Mouse (Mus musculus): ENCODE measurements around the gene Csrp2. TPM values are rescaled to one million over a fixed set of nuclear protein-coding genes. Genes with fewer than 3 reads are reported as not detected.

Gene Csrp2
- 221 and 242 TPM in 2 replicates for polyA plus RNA-seq (2011; ENCODE audit: insufficient read depth, insufficient read length, low read depth, missing spikeins)

DNA sequence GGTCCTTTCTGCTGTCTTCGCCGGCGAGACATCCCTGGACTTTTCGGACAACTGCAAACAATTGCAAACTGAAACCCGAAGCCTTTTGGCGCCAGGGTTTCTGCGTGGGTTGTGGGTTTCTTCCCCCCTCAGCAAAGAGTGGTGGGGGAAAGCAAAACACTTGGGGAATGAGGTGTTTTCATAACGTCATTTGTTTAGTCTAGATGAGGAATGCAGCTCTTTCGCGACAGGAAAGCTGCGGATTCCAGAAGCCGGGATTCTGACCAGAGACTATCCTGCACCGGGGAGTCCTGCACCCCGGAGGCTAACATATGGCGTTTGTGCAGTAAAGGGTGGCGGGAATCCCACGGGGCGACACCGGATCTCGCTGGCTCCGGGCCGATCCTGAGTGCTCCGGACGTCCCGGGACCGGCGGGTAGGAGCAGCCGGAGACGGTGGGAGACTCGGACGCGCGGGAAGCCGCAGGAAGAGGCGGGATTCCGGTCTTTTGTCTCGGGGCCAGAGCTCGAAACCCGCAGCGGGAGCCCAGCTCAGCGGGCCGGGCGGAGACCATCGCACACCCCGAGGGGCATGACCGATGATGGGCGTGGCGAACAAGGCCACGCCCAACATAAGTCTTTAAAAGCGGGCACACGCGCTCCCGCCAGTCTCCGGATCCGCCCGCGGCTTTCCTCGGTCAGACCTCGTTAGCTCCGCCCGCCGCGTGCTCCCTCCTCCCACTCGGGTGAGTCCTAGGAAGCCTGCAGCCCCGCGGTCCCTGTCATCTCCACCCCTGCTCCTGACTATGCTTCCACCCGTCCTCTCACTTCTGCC is at the start of gene Csrp2:
TSS of gene Csrp2 (plus strand) at position 259 of the 813 bp plus-strand sequence.
- peak within 1 kb of the TSS; percentile 78 for H3K9ac ChIP-seq (ENCODE audit: low read depth, poor library complexity, severe bottlenecking)
- no peaks in the 10 kb centered on the region for H3K27me3 ChIP-seq (ENCODE audit: control insufficient read depth, insufficient read depth, low read length, poor library complexity, severe bottlenecking)
- TF ChIP-seq EP300 (IDR thresholded peaks at IDR 0.05; ENCODE audit: insufficient read depth, low read depth, low read length) (peak; percentile 37; the same call in 1 of the 2 replicates), POLR2A (IDR thresholded peaks at IDR 0.05; ENCODE audit: insufficient read depth, low read length) (peak; percentile 66), CTCF (IDR thresholded peaks at IDR 0.05; ENCODE audit: low read depth, low read length) (no peak)
- peaks cover 6% of the 10 kb centered on the region for H3K4me1 ChIP-seq (ENCODE audit: control insufficient read depth, insufficient read depth, low read length)
- H3K27ac ChIP-seq (ENCODE audit: insufficient read depth, low read length) = peak within 1 kb of the TSS; percentile 71
- H3K9me3 ChIP-seq (replicated peaks; ENCODE audit: control insufficient read depth, insufficient read depth, low read length, poor library complexity, severe bottlenecking) = 0 out of 2 replicates have a peak, but pooled peaks cover 2% of the 10 kb centered on the region
- peaks cover 6% of the 10 kb centered on the region; the same call in 1 of the 2 replicates for H3K36me3 ChIP-seq (ENCODE audit: control insufficient read depth, insufficient read depth, low read length, poor library complexity, severe bottlenecking)
- H3K4me3 ChIP-seq (ENCODE audit: low read depth, low read length) = peak within 1 kb of the TSS; percentile 98

DNA sequence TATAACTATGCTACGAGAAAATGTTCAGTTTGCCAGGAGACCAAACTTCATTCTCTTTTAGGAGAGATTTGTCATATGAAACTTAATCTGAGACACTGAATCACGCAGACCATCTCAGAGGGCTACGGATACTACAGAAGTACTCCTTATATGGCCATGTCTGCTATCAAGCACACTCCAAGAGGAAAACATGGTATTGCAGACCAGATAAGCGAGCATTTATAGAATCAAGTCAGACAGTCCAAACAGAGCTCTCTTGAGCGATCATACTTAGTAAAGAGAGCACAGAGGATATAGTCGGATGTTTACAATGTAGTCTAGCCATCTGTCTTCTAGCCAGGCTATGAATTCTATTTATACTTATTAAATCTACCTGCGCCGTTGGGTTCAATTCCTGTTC is 44.7 kb upstream of the Csrp2 start:
- Histone ChIP-seq H3K27ac (ENCODE audit: insufficient read depth, low read length) (no peak overlapping the region), H3K27me3 (ENCODE audit: control insufficient read depth, insufficient read depth, low read length, poor library complexity, severe bottlenecking) (no peaks in the 10 kb centered on the region), H3K9me3 (replicated peaks; ENCODE audit: control insufficient read depth, insufficient read depth, low read length, poor library complexity, severe bottlenecking) (0 out of 2 replicates have a peak, but pooled peaks cover 3% of the 10 kb centered on the region), H3K9ac (ENCODE audit: low read depth, poor library complexity, severe bottlenecking) (no peak overlapping the region), H3K4me1 (ENCODE audit: control insufficient read depth, insufficient read depth, low read length) (peaks cover 5% of the 10 kb centered on the region), H3K36me3 (ENCODE audit: control insufficient read depth, insufficient read depth, low read length, poor library complexity, severe bottlenecking) (no peaks in the 10 kb centered on the region), H3K4me3 (ENCODE audit: low read depth, low read length) (no peak overlapping the region)
- TF ChIP-seq EP300 (IDR thresholded peaks at IDR 0.05; ENCODE audit: insufficient read depth, low read depth, low read length) (no peak), POLR2A (IDR thresholded peaks at IDR 0.05; ENCODE audit: insufficient read depth, low read length) (no peak), CTCF (IDR thresholded peaks at IDR 0.05; ENCODE audit: low read depth, low read length) (no peak)

DNA sequence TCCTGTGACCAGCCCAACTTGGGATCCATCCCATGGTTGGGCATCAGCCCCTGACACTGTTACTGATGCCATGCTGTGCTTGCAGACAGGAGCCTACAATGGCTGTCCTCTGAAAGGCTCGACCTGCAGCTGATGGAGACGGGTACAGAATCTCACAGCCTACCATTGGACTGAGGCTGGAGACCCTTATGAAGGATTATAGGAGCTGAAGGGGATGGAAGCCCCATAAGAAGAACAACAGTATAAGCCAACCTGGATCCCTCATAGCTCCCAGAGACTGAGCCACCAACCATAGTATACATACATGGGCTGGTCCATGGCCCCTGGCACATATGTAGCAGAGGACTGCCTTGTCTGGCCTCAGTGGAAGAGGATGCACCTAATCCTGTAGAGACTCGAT is 42.6 kb upstream of the Csrp2 start:
- TF ChIP-seq EP300 (IDR thresholded peaks at IDR 0.05; ENCODE audit: insufficient read depth, low read depth, low read length) (no peak), POLR2A (IDR thresholded peaks at IDR 0.05; ENCODE audit: insufficient read depth, low read length) (no peak), CTCF (IDR thresholded peaks at IDR 0.05; ENCODE audit: low read depth, low read length) (no peak)
- Histone ChIP-seq H3K4me3 (ENCODE audit: low read depth, low read length) (no peak overlapping the region), H3K36me3 (ENCODE audit: control insufficient read depth, insufficient read depth, low read length, poor library complexity, severe bottlenecking) (no peaks in the 10 kb centered on the region), H3K4me1 (ENCODE audit: control insufficient read depth, insufficient read depth, low read length) (peaks cover 5% of the 10 kb centered on the region), H3K9me3 (replicated peaks; ENCODE audit: control insufficient read depth, insufficient read depth, low read length, poor library complexity, severe bottlenecking) (no peaks in the 10 kb centered on the region), H3K27me3 (ENCODE audit: control insufficient read depth, insufficient read depth, low read length, poor library complexity, severe bottlenecking) (no peaks in the 10 kb centered on the region), H3K27ac (ENCODE audit: insufficient read depth, low read length) (0 out of 2 replicates have a peak overlapping the region, but pooled peaks have one; percentile 6), H3K9ac (ENCODE audit: low read depth, poor library complexity, severe bottlenecking) (no peak overlapping the region)

DNA sequence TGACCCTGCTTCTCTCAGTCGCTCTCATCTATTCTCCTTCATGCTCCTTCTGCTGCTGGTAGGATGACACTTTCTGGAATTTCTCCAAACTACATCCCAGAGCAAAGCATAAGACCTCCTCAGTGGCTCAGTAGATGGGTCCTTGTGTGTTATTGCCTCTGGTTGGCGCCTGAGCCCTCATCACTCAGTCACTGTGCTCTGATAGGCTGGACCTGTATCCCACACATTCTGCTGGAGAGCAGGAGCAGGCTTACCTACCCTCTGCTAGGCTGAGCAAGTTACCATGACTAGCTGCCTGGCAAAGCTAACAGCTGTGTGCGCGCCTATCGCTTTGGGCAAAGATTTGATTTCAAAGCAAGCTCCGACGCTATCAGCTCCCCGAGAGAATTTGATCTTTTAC is 41.7 kb upstream of the Csrp2 start:
- H3K36me3 ChIP-seq (ENCODE audit: control insufficient read depth, insufficient read depth, low read length, poor library complexity, severe bottlenecking) = no peaks in the 10 kb centered on the region
- TF ChIP-seq POLR2A (IDR thresholded peaks at IDR 0.05; ENCODE audit: insufficient read depth, low read length) (peak; percentile 40), CTCF (IDR thresholded peaks at IDR 0.05; ENCODE audit: low read depth, low read length) (no peak)
- H3K9ac ChIP-seq (ENCODE audit: low read depth, poor library complexity, severe bottlenecking) = no peak overlapping the region
- H3K27ac ChIP-seq (ENCODE audit: insufficient read depth, low read length) = peak overlapping the region; percentile 83
- H3K9me3 ChIP-seq (replicated peaks; ENCODE audit: control insufficient read depth, insufficient read depth, low read length, poor library complexity, severe bottlenecking) = no peaks in the 10 kb centered on the region
- H3K4me3 ChIP-seq (ENCODE audit: low read depth, low read length) = peak overlapping the region; percentile 20
- peaks cover 5% of the 10 kb centered on the region for H3K4me1 ChIP-seq (ENCODE audit: control insufficient read depth, insufficient read depth, low read length)
- no peaks in the 10 kb centered on the region for H3K27me3 ChIP-seq (ENCODE audit: control insufficient read depth, insufficient read depth, low read length, poor library complexity, severe bottlenecking)

- Histone ChIP-seq H3K27ac (ENCODE audit: insufficient read depth, low read length) (peak overlapping the region; percentile 83), H3K4me3 (ENCODE audit: low read depth, low read length) (no peak overlapping the region; the same call in 1 of the 2 replicates), H3K27me3 (ENCODE audit: control insufficient read depth, insufficient read depth, low read length, poor library complexity, severe bottlenecking) (no peaks in the 10 kb centered on the region), H3K9me3 (replicated peaks; ENCODE audit: control insufficient read depth, insufficient read depth, low read length, poor library complexity, severe bottlenecking) (no peaks in the 10 kb centered on the region), H3K36me3 (ENCODE audit: control insufficient read depth, insufficient read depth, low read length, poor library complexity, severe bottlenecking) (no peaks in the 10 kb centered on the region), H3K9ac (ENCODE audit: low read depth, poor library complexity, severe bottlenecking) (peak overlapping the region; percentile 11), H3K4me1 (ENCODE audit: control insufficient read depth, insufficient read depth, low read length) (peaks cover 5% of the 10 kb centered on the region)
- TF ChIP-seq POLR2A (IDR thresholded peaks at IDR 0.05; ENCODE audit: insufficient read depth, low read length) (no peak), EP300 (IDR thresholded peaks at IDR 0.05; ENCODE audit: insufficient read depth, low read depth, low read length) (no peak), CTCF (IDR thresholded peaks at IDR 0.05; ENCODE audit: low read depth, low read length) (no peak)
Observed at GRCm38 (mm10) chr10:110878641-110879040, 40.9 kb upstream of the Csrp2 start.
